Mouse (Mus musculus): ENCODE data around the gene Eme2.

DNA sequence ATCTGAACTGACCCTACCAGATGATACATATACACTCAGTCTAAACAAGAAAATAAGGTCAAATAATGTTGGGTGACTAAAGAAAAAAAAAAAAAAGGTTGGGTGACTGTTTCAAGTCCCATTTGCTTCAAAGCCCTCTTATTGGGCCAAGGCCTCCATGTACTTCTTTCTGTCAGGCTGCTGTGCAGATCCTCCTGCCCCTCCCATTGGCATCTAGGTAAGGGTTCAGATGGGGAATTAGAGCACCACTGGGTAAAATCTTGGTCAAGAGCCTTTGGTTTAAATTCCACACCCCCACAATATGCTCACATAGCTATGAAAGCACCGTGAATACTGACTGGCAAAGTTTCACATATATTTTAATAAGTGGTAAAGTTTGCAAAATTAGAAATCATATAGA lies 28.4 kb upstream of the Eme2 start:
- TF ChIP-seq USF1 (IDR thresholded peaks at IDR 0.05; ENCODE audit: low read depth) (no peak), CTCF (IDR thresholded peaks at IDR 0.05; ENCODE audit: control insufficient read depth, insufficient read depth, insufficient read length) (no peak), MYOD1 (IDR thresholded peaks at IDR 0.05; ENCODE audit: control insufficient read depth, insufficient read length, low read depth) (no peak), MAX (IDR thresholded peaks at IDR 0.05) (no peak), CEBPB (IDR thresholded peaks at IDR 0.05; ENCODE audit: low read depth) (no peak), MYOG (IDR thresholded peaks at IDR 0.05; ENCODE audit: control insufficient read depth, extremely low read depth, insufficient read length) (no peak), FOSL1 (IDR thresholded peaks at IDR 0.05; ENCODE audit: insufficient read depth, low read length, poor library complexity, severe bottlenecking) (no peak)

Data from C2C12 (cell line).